In genomic region chr14:105377770-105378169, GRCm38 (mm10) we compare ENCODE assay signal across 8 mouse cellular contexts.
DNase-seq lines count a peak whose midpoint lies in the region; ATAC-seq lines count a peak whose summit lies in the region.

No protein-coding gene starts in this region.

- H3K27me3 ChIP-seq in kidney, embryonic 16.5 days (ENCODE audit: insufficient read depth, low read length) = no peaks in the 10 kb centered on the region
- H3K27me3 ChIP-seq in limb, embryonic 10.5 days (ENCODE audit: low read depth, poor library complexity, severe bottlenecking) = no peaks in the 10 kb centered on the region

- no peaks in the 10 kb centered on the region for H3K9me3 ChIP-seq in kidney, embryonic 16.5 days (ENCODE audit: low read length)
- no peaks in the 10 kb centered on the region for H3K9me3 ChIP-seq in limb, embryonic 10.5 days (replicated peaks)

- peak; percentile 74; the same call in 1 of the 2 replicates for ATAC-seq in kidney, embryonic 16.5 days (ENCODE audit: low FRiP score, low TSS enrichment)
- no peak for ATAC-seq in inflammation-experienced regulatory T-cells, adult 6 months
- ATAC-seq in CD4-positive, CD25-positive, alpha-beta regulatory T cell, adult 4 months = no peak

- no peak overlapping the region for H3K4me3 ChIP-seq in kidney, embryonic 16.5 days (ENCODE audit: low read length)
- no peak overlapping the region for H3K4me3 ChIP-seq in limb, embryonic 10.5 days

- H3K27ac ChIP-seq in kidney, embryonic 16.5 days (ENCODE audit: low read length) = peak overlapping the region; percentile 13; the same call in 1 of the 2 replicates
- H3K27ac ChIP-seq in limb, embryonic 10.5 days = peak overlapping the region; percentile 79

- H3K4me1 ChIP-seq in kidney, embryonic 16.5 days (ENCODE audit: insufficient read depth, low read length) = peaks cover 13% of the 10 kb centered on the region
- H3K4me1 ChIP-seq in limb, embryonic 10.5 days = peaks cover 40% of the 10 kb centered on the region

- 19% methylated on average over 5 of the region's 5 CpGs for WGBS in kidney, embryonic 16.5 days
- 9% methylated on average over 5 of the region's 5 CpGs for WGBS in limb, embryonic 10.5 days

- no peak for DNase-seq in kidney, adult 9 months
- DNase-seq in brain, adult 2 months (ENCODE audit: low read depth, low spot score) = peak; percentile 30
- peak; percentile 97 for DNase-seq in heart, adult 11 months
- DNase-seq in limb, embryonic 10.5 days (ENCODE audit: low spot score) = peak; percentile 56
- no peak for DNase-seq in ovary, adult 18-20 months (ENCODE audit: low spot score)

- H3K4me2 ChIP-seq in kidney, embryonic 16.5 days (replicated peaks; ENCODE audit: low read depth, low read length) = no peak overlapping the region

- no peak overlapping the region for H3K9ac ChIP-seq in kidney, embryonic 16.5 days (replicated peaks; ENCODE audit: low read length)

- no peaks in the 10 kb centered on the region for H3K36me3 ChIP-seq in kidney, embryonic 16.5 days (ENCODE audit: insufficient read depth, low read length)
- no peaks in the 10 kb centered on the region for H3K36me3 ChIP-seq in limb, embryonic 10.5 days

Comparison
In these comparisons a context has a peak if more than half of its experiments do, and no peak if none do; other contexts are left out.
1. DNase-seq: peak in brain, adult 2 months (single experiment), heart, adult 11 months (single experiment) and limb, embryonic 10.5 days (single experiment); none in kidney, adult 9 months (single experiment) and ovary, adult 18-20 months (single experiment).